Mouse (Mus musculus): ENCODE measurements around the gene Ddx24. TPM values are rescaled to one million over a fixed set of nuclear protein-coding genes. Genes with fewer than 3 reads are reported as not detected.

Gene Ddx24
- total and polyA plus RNA-seq, 2 experiments, result 19.0 to 22.8 TPM

GRCm38 (mm10) chr12:103362336-103362735 is 63.3 kb downstream of the Ddx24 start:
- Histone ChIP-seq H3K4me1 (ENCODE audit: control insufficient read depth, insufficient read depth, low read length) (no peaks in the 10 kb centered on the region), H3K79me2 (ENCODE audit: control insufficient read depth, insufficient read depth, low read length) (no peaks in the 10 kb centered on the region), H3K4me3 (ENCODE audit: insufficient read depth, low read depth, low read length) (no peak overlapping the region), H3K27me3 (ENCODE audit: control insufficient read depth, insufficient read depth, low read length) (no peaks in the 10 kb centered on the region), H3K9ac (ENCODE audit: low read depth, low read length) (no peak overlapping the region), H3K27ac (replicated peaks; ENCODE audit: insufficient read depth, low read depth, low read length) (no peak overlapping the region), H3K36me3 (ENCODE audit: control insufficient read depth, insufficient read depth, low read length) (no peaks in the 10 kb centered on the region)
- WGBS, result 63% methylated on average over 3 of the region's 3 CpGs
- TF ChIP-seq POLR2A (IDR thresholded peaks at IDR 0.05; ENCODE audit: extremely low read depth, insufficient read depth, low read length) (no peak), CTCF (IDR thresholded peaks at IDR 0.05; ENCODE audit: low read depth, low read length) (no peak)
- DNase-seq (ENCODE audit: extremely low read depth, low read depth, low spot score), result no peak

- H3K9ac ChIP-seq (ENCODE audit: low read depth, low read length), result no peak overlapping the region
- no peaks in the 10 kb centered on the region for H3K4me1 ChIP-seq (ENCODE audit: control insufficient read depth, insufficient read depth, low read length)
- TF ChIP-seq CTCF (IDR thresholded peaks at IDR 0.05; ENCODE audit: low read depth, low read length) (no peak), POLR2A (IDR thresholded peaks at IDR 0.05; ENCODE audit: extremely low read depth, insufficient read depth, low read length) (no peak)
- no peak overlapping the region for H3K27ac ChIP-seq (replicated peaks; ENCODE audit: insufficient read depth, low read depth, low read length)
- no peak overlapping the region for H3K4me3 ChIP-seq (ENCODE audit: insufficient read depth, low read depth, low read length)
- no peaks in the 10 kb centered on the region for H3K79me2 ChIP-seq (ENCODE audit: control insufficient read depth, insufficient read depth, low read length)
- H3K27me3 ChIP-seq (ENCODE audit: control insufficient read depth, insufficient read depth, low read length), result no peaks in the 10 kb centered on the region
- peak; percentile 80 for DNase-seq (ENCODE audit: extremely low read depth, low read depth, low spot score)
- no peaks in the 10 kb centered on the region for H3K36me3 ChIP-seq (ENCODE audit: control insufficient read depth, insufficient read depth, low read length)
- 79% methylated on average over 17 of the region's 17 CpGs for WGBS
Observed at GRCm38 (mm10) chr12:103361539-103362307, 63.9 kb downstream of the Ddx24 start.

- no peak for DNase-seq (ENCODE audit: extremely low read depth, low read depth, low spot score)
- no peak overlapping the region for H3K27ac ChIP-seq (replicated peaks; ENCODE audit: insufficient read depth, low read depth, low read length)
Observed at GRCm38 (mm10) chr12:103360812-103361211, 64.8 kb downstream of the Ddx24 start.

GRCm38 (mm10) chr12:103358951-103359801 is 66.5 kb downstream of the Ddx24 start:
- TF ChIP-seq CTCF (IDR thresholded peaks at IDR 0.05; ENCODE audit: low read depth, low read length) (no peak), POLR2A (IDR thresholded peaks at IDR 0.05; ENCODE audit: extremely low read depth, insufficient read depth, low read length) (no peak)
- no peak overlapping the region for H3K27ac ChIP-seq (replicated peaks; ENCODE audit: insufficient read depth, low read depth, low read length)
- H3K79me2 ChIP-seq (ENCODE audit: control insufficient read depth, insufficient read depth, low read length), result no peaks in the 10 kb centered on the region
- H3K9ac ChIP-seq (ENCODE audit: low read depth, low read length), result no peak overlapping the region
- no peaks in the 10 kb centered on the region for H3K27me3 ChIP-seq (ENCODE audit: control insufficient read depth, insufficient read depth, low read length)
- H3K4me1 ChIP-seq (ENCODE audit: control insufficient read depth, insufficient read depth, low read length), result no peaks in the 10 kb centered on the region
- DNase-seq (ENCODE audit: extremely low read depth, low read depth, low spot score), result no peak
- 66% methylated on average over 4 of the region's 4 CpGs for WGBS
- no peaks in the 10 kb centered on the region for H3K36me3 ChIP-seq (ENCODE audit: control insufficient read depth, insufficient read depth, low read length)
- no peak overlapping the region for H3K4me3 ChIP-seq (ENCODE audit: insufficient read depth, low read depth, low read length)

More at GRCm38 (mm10) chr12:103360812-103361211, 64.8 kb downstream of the Ddx24 start:
- no peaks in the 10 kb centered on the region for H3K4me1 ChIP-seq (ENCODE audit: control insufficient read depth, insufficient read depth, low read length)
- H3K79me2 ChIP-seq (ENCODE audit: control insufficient read depth, insufficient read depth, low read length), result no peaks in the 10 kb centered on the region
- no peaks in the 10 kb centered on the region for H3K27me3 ChIP-seq (ENCODE audit: control insufficient read depth, insufficient read depth, low read length)
- no peak overlapping the region for H3K4me3 ChIP-seq (ENCODE audit: insufficient read depth, low read depth, low read length)
- 82% methylated on average over 8 of the region's 8 CpGs for WGBS
- no peak overlapping the region for H3K9ac ChIP-seq (ENCODE audit: low read depth, low read length)
- no peaks in the 10 kb centered on the region for H3K36me3 ChIP-seq (ENCODE audit: control insufficient read depth, insufficient read depth, low read length)
- no peak for TF ChIP-seq POLR2A (IDR thresholded peaks at IDR 0.05; ENCODE audit: extremely low read depth, insufficient read depth, low read length)
- no peak for TF ChIP-seq CTCF (IDR thresholded peaks at IDR 0.05; ENCODE audit: low read depth, low read length)

- no peaks in the 10 kb centered on the region for H3K79me2 ChIP-seq (ENCODE audit: control insufficient read depth, insufficient read depth, low read length)
- H3K4me1 ChIP-seq (ENCODE audit: control insufficient read depth, insufficient read depth, low read length), result no peaks in the 10 kb centered on the region
- no peak overlapping the region for H3K9ac ChIP-seq (ENCODE audit: low read depth, low read length)
- TF ChIP-seq CTCF (IDR thresholded peaks at IDR 0.05; ENCODE audit: low read depth, low read length) (no peak), POLR2A (IDR thresholded peaks at IDR 0.05; ENCODE audit: extremely low read depth, insufficient read depth, low read length) (no peak)
- 76% methylated on average over 8 of the region's 8 CpGs for WGBS
- no peak overlapping the region for H3K27ac ChIP-seq (replicated peaks; ENCODE audit: insufficient read depth, low read depth, low read length)
- no peaks in the 10 kb centered on the region for H3K36me3 ChIP-seq (ENCODE audit: control insufficient read depth, insufficient read depth, low read length)
- DNase-seq (ENCODE audit: extremely low read depth, low read depth, low spot score), result no peak
- no peak overlapping the region for H3K4me3 ChIP-seq (ENCODE audit: insufficient read depth, low read depth, low read length)
- H3K27me3 ChIP-seq (ENCODE audit: control insufficient read depth, insufficient read depth, low read length), result no peaks in the 10 kb centered on the region
Observed at GRCm38 (mm10) chr12:103358216-103358615, 67.4 kb downstream of the Ddx24 start.

Other genes with a start within 250 kb of the Ddx24 start
- not detected in 2 replicates for gene Prima1, start 183.7 kb downstream of the Ddx24 start, total RNA-seq (2014; rRNA removed)
- not detected in 2 replicates for gene Prima1, start 183.7 kb downstream of the Ddx24 start, polyA plus RNA-seq (2012; rRNA removed)
- not detected in 2 replicates for gene Fam181a, start 114.9 kb downstream of the Ddx24 start, total RNA-seq (2014; rRNA removed)
- gene Fam181a, start 114.9 kb downstream of the Ddx24 start, polyA plus RNA-seq (2012; rRNA removed), result not detected in 2 replicates
- 2.7 and 3.6 TPM in 2 replicates for gene Asb2, start 69.8 kb downstream of the Ddx24 start, total RNA-seq (2014; rRNA removed)
- 5.6 TPM in 2 replicates for gene Asb2, start 69.8 kb downstream of the Ddx24 start, polyA plus RNA-seq (2012; rRNA removed)
- 1.3 and 1.7 TPM in 2 replicates for gene Otub2, start 37.1 kb downstream of the Ddx24 start, total RNA-seq (2014; rRNA removed)
- gene Otub2, start 37.1 kb downstream of the Ddx24 start, polyA plus RNA-seq (2012; rRNA removed), result 2.1 and 2.5 TPM in 2 replicates
- 0.13 and 0.46 TPM in 2 replicates for gene 9330161L09Rik, start 18.0 kb downstream of the Ddx24 start, total RNA-seq (2014; rRNA removed)
- 0.20 TPM in 1 of 2 replicates, not detected in the other for gene 9330161L09Rik, start 18.0 kb downstream of the Ddx24 start, polyA plus RNA-seq (2012; rRNA removed)
- 126 and 149 TPM in 2 replicates for gene Ifi27, start 8.4 kb upstream of the Ddx24 start, total RNA-seq (2014; rRNA removed)
- 157 and 288 TPM in 2 replicates for gene Ifi27, start 8.4 kb upstream of the Ddx24 start, polyA plus RNA-seq (2012; rRNA removed)
- gene Ifi27l2a, start 17.9 kb upstream of the Ddx24 start, total RNA-seq (2014; rRNA removed), result 38.3 and 72.7 TPM in 2 replicates
- 28.5 and 68.1 TPM in 2 replicates for gene Ifi27l2a, start 17.9 kb upstream of the Ddx24 start, polyA plus RNA-seq (2012; rRNA removed)
- gene Ifi27l2b, start 31.4 kb upstream of the Ddx24 start, total RNA-seq (2014; rRNA removed), result 6.3 and 10.0 TPM in 2 replicates
- 2.7 and 7.4 TPM in 2 replicates for gene Ifi27l2b, start 31.4 kb upstream of the Ddx24 start, polyA plus RNA-seq (2012; rRNA removed)
- 5.8 and 6.5 TPM in 2 replicates for gene Ppp4r4, start 106.5 kb upstream of the Ddx24 start, total RNA-seq (2014; rRNA removed)
- 1.3 and 1.8 TPM in 2 replicates for gene Ppp4r4, start 106.5 kb upstream of the Ddx24 start, polyA plus RNA-seq (2012; rRNA removed)
- gene Serpina10, start 205.6 kb upstream of the Ddx24 start, total RNA-seq (2014; rRNA removed), result 204 and 223 TPM in 2 replicates
- 74.7 and 83.9 TPM in 2 replicates for gene Serpina10, start 205.6 kb upstream of the Ddx24 start, polyA plus RNA-seq (2012; rRNA removed)
- 256 and 388 TPM in 2 replicates for gene Serpina6, start 231.4 kb upstream of the Ddx24 start, total RNA-seq (2014; rRNA removed)
- gene Serpina6, start 231.4 kb upstream of the Ddx24 start, polyA plus RNA-seq (2012; rRNA removed), result 227 and 246 TPM in 2 replicates